Mouse (Mus musculus): ENCODE measurements around the gene Rnf149.
A peak's percentile ranks its signal among the peaks of the same experiment; 100 is the strongest.

The Rnf149 gene

DNA sequence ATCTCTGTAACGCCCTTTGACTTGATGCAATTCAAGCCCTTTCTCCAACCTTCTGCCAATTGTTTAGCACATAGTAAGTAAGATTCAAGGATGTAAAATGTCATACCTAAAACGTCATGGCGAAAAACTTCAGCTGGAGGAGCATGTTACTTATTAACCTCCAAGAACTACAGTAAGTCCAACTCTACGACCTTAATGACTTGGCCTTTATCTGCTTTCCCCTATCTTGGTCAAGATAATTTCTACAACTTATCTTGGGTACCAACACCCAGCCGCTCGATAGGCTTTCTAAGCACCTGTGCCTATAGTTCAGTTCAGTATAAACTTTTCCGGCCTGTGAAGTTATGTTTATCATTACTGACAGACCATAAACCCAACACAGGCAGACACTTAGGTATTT lies 3.3 kb downstream of the Rnf149 start:
- DNase-seq, result no peak

DNA sequence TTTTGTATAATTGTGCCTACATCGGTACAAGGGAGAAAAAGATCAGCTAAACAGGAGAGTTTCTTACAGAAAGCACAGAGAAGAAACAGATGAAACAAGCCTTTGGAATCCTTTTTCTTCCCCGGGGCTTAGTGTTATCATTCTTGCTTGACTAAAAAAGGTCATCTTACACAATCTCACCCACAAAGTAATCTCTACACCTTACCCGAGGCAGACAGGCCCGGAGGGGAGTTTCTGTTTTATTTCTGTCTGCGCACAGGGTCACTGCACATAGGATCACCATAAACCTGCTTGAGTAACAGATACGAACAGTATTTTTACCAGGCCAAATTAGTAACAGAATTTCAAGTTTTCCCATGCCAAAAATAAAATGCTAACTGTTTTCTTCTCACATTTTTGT lies 5.6 kb downstream of the Rnf149 start:
- DNase-seq, result no peak

DNA sequence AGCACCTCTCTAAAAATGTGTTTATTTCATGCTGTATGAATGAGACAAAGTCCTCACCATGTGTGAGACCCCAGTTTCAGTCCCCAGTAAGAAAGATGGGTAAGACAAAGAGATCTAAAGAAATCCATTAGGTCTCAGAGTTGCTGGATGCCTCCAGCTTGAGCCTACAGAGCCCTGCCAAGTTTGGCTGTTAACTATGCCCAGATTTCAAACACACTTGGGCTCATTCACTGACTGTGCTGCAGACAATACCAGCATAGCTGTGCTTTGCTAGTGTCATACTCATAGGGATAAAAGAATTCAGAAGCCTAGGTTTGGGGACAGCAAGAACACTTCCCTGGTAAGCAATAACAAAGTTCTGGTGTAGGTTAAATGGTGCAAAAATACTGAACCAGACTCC lies 9.1 kb downstream of the Rnf149 start:
- no peak for DNase-seq

DNA sequence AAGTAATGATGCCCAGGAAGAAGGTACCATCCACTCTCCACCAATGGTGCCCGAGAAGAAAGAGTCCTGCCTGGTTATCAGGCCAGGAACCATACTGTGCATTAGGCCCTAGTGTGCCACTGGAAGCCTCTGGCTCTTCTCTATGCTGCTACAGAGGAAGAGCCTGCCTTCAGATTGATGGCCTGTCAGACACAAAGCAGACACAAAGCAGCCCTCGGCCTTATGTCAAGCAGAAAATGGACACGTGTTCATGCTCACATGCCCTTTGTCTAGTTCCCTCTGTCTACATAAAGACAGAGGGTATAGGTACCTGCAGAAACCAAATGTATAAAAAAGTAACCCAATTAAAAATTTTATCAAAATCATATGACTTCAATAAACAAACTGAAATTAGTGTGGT lies 12.6 kb downstream of the Rnf149 start:
- DNase-seq, result no peak

DNA sequence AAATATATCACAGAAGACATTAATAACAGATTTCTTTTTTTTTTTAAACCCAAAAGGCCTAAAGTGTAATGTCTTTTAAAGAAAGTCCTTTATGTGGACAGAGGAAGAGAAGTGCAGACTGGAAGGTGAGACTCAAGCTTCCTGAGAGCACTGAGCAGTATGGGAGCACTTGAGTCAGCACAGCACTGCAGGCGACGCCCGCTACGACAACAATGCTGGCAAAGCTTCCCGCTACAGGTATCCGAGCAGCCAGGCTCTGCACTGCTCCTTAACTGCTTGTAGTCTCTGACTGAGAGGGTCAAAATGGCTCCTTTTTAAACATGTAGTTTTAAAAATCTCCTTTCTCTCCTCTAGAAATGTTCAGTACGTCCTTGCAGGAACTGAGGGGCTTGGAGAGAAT lies 14.0 kb downstream of the Rnf149 start:
- DNase-seq, result no peak

DNA sequence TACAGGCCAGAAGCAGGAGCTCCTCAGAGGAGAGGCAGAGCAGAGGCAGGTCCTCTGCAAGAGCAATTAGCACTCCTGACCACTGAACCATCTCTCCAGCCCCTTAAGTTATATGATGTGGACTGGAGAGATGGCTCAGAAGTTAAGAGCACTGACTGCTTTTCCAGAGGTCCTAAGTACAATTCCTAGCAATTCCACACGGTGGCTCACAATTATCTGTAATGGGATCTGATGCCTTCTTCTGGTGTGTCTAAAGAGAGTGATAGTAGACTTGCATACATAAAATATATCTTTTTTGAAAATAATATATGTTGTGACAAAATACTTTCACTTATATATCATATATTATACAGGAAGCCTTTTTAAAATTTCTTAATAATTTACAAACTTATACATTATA lies 15.3 kb downstream of the Rnf149 start:
- DNase-seq, result no peak

DNA sequence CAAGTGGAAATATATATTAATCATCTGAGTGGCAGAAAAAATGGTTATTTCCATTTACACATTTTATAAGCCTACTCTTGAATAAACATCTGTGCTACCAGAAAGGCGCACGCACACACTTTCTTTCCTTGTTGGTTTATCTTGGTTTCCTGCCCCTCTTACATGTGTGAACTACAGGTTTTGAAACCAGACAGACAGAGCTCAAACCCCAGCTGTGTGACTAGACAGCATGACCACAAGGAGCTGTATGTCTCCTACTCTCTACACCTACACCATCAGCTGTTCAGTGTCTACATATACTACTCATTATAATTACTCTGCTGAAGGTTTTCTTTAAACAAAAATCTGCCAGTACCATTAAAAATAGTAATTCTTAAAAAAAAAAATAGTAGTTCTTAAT lies 18.2 kb downstream of the Rnf149 start:
- no peak for DNase-seq

DNA sequence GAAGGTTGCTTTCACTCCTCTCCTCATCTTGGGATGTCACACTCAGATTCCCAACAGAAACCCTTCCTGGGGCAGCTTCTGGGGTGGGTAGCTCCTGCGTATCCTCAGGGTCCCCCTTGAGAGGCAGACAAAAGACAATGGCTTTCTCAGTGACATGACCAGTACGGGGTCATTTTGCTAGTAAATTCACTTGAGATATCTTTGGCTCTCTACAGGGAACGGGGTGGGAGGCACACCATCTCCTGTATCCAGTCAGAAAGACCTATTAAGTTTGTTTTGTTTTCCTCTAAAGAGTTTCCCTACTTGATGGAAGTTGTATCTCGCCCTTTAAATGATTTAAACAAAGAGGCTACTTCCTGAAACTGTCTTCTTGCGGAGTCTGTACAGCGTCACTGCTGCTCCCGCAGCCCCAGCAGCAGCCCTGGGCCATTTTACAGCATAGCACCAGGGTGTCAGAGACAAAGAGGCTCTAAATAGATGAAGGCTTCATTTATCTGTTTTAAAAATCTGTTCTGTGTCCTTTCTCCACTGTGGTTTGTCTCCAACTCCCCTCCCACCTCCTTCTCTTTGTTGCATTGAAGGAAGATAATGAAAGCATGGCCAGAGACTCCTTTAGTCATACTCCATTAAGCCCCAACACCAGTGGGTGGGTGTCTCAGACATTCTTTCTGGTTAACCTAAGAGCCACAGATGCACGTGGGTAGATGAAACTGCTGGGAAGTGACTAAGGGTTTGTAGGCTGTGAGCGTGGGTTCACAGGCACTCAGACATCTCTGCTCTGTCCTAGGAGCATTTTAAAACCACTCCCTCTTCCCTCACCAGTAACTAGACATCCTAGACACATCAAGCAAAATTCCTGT lies 21.4 kb downstream of the Rnf149 start:
- DNase-seq, result no peak

DNA sequence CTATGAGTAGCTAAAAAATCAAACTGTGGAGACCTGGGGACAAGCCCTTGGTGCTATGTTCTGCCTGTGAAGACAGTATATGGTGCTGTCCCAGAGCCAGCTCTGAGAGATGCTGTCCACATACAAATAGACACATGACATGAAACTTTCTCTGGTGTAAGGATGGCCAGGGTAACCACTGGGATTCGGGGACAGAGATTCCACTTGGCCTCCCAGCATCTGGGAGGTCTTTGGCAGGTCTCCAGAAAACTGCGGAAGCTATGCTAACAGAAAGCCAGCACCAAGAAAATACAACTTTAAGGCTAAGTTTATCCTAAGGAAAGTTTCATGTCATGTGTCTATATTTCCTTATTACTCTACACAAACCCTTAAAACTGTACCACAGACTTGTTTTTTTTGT lies 27.4 kb downstream of the Rnf149 start:
- peak; percentile 75 for DNase-seq

DNA sequence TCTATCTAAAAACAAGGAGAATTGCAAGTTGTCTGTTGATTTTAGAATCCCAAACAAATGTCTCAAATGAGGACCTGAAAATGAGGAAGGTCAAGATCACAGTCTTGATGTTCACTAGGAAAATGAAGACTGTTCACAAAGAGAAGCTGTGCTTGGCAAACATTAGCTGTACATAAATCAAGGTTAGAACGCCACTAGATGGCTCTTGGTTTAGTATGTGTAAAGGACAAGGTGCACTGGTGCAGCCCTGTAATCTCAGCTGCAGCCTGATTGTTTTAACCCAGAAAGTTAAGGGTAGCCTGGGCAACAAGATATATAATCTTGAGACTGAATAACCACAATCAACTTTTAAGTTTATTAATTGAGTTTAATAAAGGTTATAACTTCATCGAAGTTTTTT lies 30.0 kb downstream of the Rnf149 start:
- DNase-seq, result no peak

DNA sequence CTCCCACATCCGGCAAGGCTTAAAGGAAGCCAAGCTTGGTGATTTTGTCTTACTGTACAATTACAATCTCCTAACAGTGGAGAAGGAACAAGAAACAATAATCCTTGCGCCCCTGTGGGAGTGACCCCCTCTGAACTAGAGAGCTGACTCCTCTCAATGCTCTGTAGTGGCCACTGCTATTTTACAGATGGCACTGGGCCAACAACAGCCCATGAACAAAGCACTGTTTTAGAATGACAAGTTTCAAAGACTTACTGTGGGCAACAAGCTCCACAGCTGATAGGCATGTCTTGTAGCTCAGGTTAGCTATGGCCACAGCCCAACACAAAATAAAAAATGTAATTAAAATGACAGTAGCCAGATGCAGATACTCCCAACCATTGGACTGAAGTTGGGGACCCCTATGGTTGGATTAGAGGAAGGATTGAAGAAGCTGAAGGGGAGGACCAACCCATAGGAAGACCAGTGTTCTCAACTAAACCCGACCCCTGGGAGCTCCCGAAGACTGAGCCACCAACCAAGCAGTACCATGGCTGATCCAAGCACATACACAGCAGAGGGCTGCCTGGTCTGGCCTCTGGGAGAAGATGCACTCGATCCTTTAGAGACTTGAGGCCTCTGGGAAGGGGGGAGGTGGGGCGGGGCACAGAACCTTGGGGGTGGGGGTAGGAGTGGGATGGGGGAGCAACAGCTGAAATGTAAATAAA lies 30.9 kb downstream of the Rnf149 start:
- no peak for DNase-seq

DNA sequence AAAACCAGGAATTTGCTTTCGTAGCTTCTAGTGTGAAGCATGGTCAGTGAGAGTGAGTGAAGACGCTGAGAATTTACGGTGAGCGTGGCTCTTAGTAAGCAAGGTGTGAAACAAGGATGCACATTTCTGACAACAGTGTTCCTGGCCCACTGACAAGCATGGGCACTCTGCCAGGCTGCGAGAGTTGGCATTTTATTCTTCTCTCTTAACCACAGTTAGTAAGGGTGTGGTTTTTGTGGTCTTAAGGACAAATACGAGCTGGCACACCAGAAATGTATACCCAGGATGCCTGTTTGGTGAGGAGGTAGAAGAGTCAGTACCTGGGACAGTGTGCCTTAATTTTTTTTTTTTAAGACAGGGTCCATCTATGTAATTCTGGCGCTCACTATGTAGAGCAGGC lies 31.6 kb downstream of the Rnf149 start:
- DNase-seq, result peak; percentile 28

DNA sequence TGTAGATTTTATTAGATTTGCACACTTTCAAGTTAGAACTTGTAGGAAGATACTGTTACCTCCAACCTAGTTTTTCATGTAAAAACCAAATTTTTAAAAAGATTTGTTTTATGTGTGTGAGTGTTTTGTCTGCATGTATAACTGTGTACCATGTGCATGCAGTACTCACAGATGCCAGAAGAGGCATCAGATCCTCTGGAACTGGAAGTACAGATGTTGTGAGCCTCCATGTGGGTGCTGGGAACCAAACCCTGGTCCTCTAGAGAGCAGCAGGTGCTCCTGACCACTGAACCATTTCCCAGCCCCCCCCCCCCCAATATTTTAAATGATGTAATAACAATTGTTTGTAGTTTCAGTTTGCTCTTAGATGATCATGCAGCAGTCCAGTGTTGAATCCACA lies 36.6 kb downstream of the Rnf149 start:
- no peak for DNase-seq

DNA sequence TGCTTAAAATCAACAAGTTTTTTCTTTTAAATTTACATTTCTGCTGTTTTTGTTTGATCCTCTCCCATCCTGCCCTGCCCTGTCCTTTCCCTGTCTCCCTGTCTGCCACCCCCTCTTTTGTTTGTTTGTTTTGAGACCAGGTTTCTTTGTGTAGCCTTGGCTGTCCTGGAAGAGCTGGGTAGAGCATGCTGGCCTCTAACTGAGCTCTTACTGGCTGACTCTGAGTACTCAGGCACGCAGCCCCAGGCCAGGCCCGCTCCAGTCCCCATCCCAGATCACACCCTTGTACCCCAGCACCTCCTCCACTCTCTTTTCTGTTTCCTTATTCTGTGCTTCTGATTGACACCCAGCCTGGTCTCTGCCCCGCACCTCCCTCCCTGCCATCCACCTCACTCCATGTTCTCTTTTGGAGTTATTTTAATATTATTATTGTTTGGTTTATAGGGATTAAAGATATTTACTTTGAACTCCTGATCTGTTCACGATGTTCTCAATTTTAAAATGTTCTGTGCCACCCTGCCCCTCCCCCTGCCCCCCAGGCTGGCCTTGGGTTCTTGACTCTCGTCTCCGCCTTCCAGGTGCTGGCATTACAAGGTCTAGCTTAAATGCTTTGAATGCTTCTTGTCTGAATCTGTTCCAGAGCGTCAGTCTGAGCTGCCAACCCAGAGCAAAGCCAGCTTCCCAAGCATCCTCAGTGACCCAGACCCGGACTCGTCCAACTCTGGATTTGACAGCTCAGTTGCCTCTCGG lies 39.4 kb downstream of the Rnf149 start:
- DNase-seq, result no peak

DNA sequence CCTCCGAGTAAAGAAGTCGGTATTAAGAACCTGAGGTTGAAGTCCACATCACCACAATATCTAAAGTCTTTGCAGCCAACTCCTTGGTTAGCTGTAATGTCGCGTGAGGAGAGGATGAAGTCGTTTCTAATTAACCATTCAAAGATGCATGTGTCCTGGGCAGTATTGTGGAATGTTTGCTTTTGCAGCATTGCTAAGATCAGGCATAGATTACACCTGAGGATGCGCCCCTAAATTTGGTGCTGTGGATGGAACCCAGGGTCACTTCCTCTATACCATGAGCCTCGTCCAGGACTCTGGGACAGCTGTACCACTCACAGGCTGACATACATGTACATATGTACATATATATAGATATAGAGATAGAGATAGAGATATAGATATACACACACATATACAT lies 40.5 kb downstream of the Rnf149 start:
- DNase-seq, result no peak

DNA sequence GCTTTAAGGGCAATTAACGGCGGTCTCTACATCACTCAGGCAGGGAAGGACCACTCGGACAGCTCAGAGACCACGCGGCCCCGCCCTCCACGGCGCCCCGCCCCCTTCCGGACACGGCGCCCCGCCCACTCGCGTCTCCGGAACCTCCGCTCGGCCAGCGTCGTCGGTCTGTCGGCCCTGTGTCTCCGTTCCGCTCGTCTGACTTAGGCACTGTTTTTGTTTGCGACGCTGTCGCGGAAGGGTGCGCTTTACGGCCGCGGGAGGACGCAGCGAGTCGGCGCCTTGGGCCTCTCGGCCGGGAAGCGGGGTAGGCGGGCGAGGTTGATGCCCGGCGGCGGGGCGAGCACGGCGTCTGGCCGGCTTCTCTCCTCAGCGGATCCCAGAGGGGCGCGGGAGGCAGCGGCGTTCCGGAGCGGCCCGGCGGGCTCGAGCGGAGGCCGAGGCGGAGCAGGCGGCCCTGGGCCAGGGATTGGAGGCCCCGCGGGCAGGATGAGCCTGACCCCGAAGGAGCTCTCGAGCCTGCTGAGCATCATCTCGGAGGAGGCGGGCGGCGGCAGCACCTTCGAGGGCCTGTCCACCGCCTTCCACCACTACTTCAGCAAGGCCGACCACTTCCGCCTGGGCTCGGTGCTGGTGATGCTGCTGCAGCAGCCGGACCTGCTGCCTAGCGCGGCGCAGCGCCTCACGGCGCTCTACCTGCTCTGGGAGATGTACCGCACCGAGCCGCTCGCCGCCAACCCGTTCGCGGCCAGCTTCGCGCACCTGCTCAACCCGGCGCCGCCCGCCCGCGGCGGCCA lies 41.5 kb downstream of the Rnf149 start:
- peak; percentile 99 for DNase-seq

DNA sequence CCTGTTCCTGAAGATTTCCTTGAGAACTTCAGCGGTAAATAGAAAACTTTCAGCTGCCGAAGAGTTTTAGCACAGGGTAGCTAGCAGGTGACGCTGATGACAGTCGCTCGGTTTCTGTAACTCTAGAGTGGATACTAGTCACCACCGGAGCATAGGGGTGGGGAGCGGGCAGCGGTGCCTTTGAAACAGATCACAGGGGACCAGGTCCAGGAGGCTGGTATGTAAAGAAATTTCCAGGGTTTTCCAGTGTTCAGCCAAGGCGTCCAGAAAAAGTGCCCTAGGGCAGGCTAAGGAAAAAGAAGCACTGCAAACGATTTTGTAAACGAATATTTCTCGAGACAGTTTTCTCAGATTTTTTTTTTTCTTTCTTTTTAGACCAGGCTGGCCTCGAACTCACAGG lies 42.4 kb downstream of the Rnf149 start, which contains the start of gene Cnot11:
TSS of gene Cnot11 (plus strand) at position 162 of the 400 bp plus-strand sequence.
- no peak for DNase-seq

DNA sequence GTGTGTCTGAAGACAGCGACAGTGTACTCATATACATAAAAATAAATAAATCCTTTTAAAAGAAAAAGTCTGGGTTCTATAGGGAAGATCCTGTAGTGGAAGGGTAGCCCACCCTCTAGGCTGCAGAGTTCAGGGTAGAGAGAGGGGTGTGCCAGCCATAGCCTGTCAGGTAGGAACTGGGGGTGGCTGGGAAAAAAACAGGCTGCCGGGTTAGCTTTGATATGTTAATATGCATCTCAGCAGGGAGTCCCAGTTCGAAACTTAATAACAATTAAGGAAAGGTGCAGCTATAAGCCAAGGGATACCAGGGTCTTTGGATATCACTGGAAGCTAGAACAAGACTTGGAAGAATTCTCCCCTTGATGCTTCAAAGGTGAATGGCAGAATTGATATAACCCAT lies 43.3 kb downstream of the Rnf149 start:
- DNase-seq, result no peak

DNA sequence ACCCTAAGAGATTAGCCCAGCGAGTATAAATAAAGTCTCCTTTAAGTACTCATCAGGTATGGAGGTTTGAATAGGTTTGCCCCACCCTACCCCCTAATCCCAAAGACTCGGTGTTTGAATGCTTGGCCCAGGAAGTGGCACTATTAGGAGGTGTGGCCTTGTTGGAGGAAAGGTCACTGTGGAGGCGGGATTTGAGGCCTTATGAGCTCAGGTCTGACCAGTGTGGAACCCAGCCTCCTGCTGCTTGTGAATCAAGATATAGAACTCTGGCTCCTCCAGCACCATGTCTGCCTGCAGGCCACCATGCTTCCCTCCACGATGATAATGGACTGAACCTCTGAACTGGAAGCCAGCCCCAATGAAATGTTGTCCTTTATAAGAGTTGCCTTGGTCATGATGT lies 46.2 kb downstream of the Rnf149 start:
- DNase-seq, result no peak

DNA sequence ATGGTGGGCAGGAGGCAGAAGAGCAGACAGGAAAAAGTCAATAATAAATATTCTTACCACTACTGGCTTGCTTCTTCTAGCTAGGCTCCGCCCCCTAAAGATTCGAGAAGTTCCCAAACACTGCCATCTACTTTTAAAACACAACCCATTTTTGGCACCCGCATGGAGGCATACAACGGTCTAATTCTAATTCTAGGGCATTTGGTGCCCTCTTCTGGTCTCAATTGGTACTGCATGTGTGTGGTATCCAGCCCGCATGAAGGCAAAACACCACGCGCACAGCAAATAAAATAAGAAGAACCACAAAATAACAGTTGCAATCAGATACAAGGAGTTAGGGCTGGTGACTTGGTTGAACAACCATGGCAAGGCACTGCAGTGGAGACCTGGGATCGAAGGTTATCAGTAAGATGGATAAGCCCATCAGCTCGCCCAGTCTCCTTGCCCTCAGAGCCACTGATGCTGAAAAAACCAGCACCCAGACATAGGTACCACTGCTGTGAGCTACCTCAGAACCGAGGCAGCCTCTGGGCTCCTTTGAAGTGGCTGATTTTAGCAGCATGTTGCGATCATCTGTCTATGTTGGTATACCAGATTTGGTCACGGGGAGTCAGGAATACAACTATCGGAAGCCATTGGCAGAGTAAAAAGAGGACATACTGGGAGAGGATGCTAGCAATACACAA lies 46.8 kb downstream of the Rnf149 start:
- peak; percentile 86 for DNase-seq

DNA sequence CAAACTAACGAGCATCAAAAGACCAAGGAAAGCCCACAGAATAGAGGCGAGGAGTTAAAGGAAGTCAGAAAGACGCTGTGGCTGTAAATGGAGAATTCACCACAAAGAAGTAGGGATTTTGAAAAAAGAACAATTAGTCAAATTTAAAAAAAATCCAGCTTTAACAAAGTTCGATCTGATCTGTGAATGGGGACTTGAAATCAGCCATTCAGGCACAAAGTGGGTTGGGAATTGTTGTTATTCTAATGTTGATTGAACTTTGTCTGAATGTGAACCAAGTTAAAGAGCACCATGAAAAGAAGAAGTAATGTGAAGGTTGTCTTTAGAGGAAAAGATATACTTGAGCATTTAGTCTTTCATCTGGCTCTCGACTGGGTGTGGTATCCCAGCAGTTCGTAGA lies 48.9 kb downstream of the Rnf149 start:
- DNase-seq, result no peak

DNA sequence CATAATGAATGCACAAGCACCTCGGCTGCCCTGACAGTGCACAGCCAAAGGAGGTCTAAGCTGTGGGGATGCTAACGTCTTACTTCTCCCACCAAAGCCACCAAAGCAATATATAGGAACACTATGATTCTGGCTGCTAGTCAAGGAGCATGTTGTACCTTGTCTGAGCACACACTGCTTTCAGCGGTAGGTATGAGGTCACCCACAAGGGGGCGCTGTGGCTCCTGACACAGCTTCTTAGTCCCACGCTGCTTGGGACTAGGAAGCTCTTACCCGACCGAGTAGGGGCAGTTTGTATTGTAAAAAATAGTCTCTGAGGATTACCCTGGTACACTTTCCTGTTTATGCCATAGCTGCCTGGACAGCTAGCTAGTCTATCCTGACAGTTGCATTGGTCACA lies 49.8 kb downstream of the Rnf149 start:
- DNase-seq, result peak; percentile 87

Data from kidney, postnatal 10 days (tissue).